Mouse (Mus musculus) limb, embryonic 13.5 days (tissue): ENCODE results near the gene Ccl12. TPM values are rescaled to one million over a fixed set of nuclear protein-coding genes. Genes with fewer than 3 reads are reported as not detected.

ENCODE experiments used
- polyA plus RNA-seq: library from polyadenylated mRNA; unstranded; fragments of >200 nt; fragmentation: Nextera tagmentation; extraction: Ambion mirVana; gene quantifications from 2 replicates; pipeline ENCODE4 v1.2.1, GENCODE M21; 2015

Gene Ccl12
- polyA plus RNA-seq, 1 experiment from 2014 or later, result 3.7 TPM

Other genes starting within 250 kb of the Ccl12 start
- gene 5530401A14Rik, start 241.2 kb upstream of the Ccl12 start, polyA plus RNA-seq, result not detected in 2 replicates
- gene Asic2, start 133.4 kb upstream of the Ccl12 start, polyA plus RNA-seq, result 0.65 and 0.68 TPM in 2 replicates
- gene Ccl2, start 66.3 kb upstream of the Ccl12 start, polyA plus RNA-seq, result 4.7 and 5.2 TPM in 2 replicates
- not detected in 2 replicates for gene Gm17268, start 63.3 kb upstream of the Ccl12 start, polyA plus RNA-seq
- gene Ccl7, start 56.1 kb upstream of the Ccl12 start, polyA plus RNA-seq, result 2.1 TPM in 2 replicates
- gene Ccl11, start 44.0 kb upstream of the Ccl12 start, polyA plus RNA-seq, result 2.2 and 2.3 TPM in 2 replicates
- gene Ccl8, start 13.3 kb downstream of the Ccl12 start, polyA plus RNA-seq, result not detected in 2 replicates
- not detected in 2 replicates for gene Ccl1, start 203.8 kb downstream of the Ccl12 start, polyA plus RNA-seq